Mouse (Mus musculus): ENCODE data around the gene Unc13d. TPM values are rescaled to one million over a fixed set of nuclear protein-coding genes. Genes with fewer than 3 reads are reported as not detected.
"Not testable (repeated sequence)": the region's sequence is repeated elsewhere in the genome, so short reads cannot be mapped to it uniquely, and the experiment has no call there.

The Unc13d gene
- polyA plus RNA-seq, 1 experiment from 2014 or later: 2.5 TPM

- Histone ChIP-seq H3K27me3 (replicated peaks) (no peaks in the 10 kb centered on the region), H3K4me1 (replicated peaks) (no peaks in the 10 kb centered on the region), H3K9ac (no peak overlapping the region), H3K36me3 (peaks cover 18% of the 10 kb centered on the region), H3K4me2 (no peak overlapping the region), H3K9me3 (replicated peaks) (no peaks in the 10 kb centered on the region), H3K4me3 (no peak overlapping the region), H3K27ac (ENCODE audit: poor library complexity, severe bottlenecking) (no peak overlapping the region)
- 63% methylated on average over 1 of the region's 1 CpGs for WGBS
- no peak for ATAC-seq (ENCODE audit: insufficient number of reproducible peaks, low FRiP score)
Measured at GRCm38 (mm10) chr11:116019360-116019791, 58.4 kb downstream of the Unc13d start.

GRCm38 (mm10) chr11:116018867-116019266 lies 58.9 kb downstream of the Unc13d start:
- H3K4me3 ChIP-seq; ATAC-seq (ENCODE audit: insufficient number of reproducible peaks, low FRiP score); H3K27ac ChIP-seq (ENCODE audit: poor library complexity, severe bottlenecking); H3K9ac ChIP-seq; H3K27me3 ChIP-seq (replicated peaks); H3K9me3 ChIP-seq (replicated peaks); H3K4me2 ChIP-seq; H3K4me1 ChIP-seq (replicated peaks): not testable (repeated sequence)
- peaks cover 18% of the 10 kb centered on the region for H3K36me3 ChIP-seq
- WGBS: 92% methylated on average over 4 of the region's 4 CpGs

GRCm38 (mm10) chr11:116018106-116018505 lies 59.7 kb downstream of the Unc13d start:
- Histone ChIP-seq H3K27me3 (replicated peaks) (no peaks in the 10 kb centered on the region), H3K9me3 (replicated peaks) (no peaks in the 10 kb centered on the region), H3K4me2 (no peak overlapping the region), H3K4me3 (no peak overlapping the region), H3K36me3 (peaks cover 14% of the 10 kb centered on the region), H3K4me1 (replicated peaks) (peaks cover 2% of the 10 kb centered on the region), H3K27ac (ENCODE audit: poor library complexity, severe bottlenecking) (no peak overlapping the region), H3K9ac (no peak overlapping the region)
- ATAC-seq (ENCODE audit: insufficient number of reproducible peaks, low FRiP score): no peak
- 24% methylated on average over 6 of the region's 6 CpGs for WGBS

- Histone ChIP-seq H3K4me3 (no peak overlapping the region), H3K36me3 (peaks cover 7% of the 10 kb centered on the region), H3K9ac (no peak overlapping the region), H3K27me3 (replicated peaks) (no peaks in the 10 kb centered on the region), H3K4me1 (replicated peaks) (peaks cover 15% of the 10 kb centered on the region), H3K27ac (ENCODE audit: poor library complexity, severe bottlenecking) (no peak overlapping the region), H3K9me3 (replicated peaks) (no peaks in the 10 kb centered on the region), H3K4me2 (no peak overlapping the region)
- no peak for ATAC-seq (ENCODE audit: insufficient number of reproducible peaks, low FRiP score)
- 69% methylated on average over 8 of the region's 8 CpGs for WGBS
Measured at GRCm38 (mm10) chr11:116014821-116015220, 62.9 kb downstream of the Unc13d start.

GRCm38 (mm10) chr11:116012262-116012947 lies 65.4 kb downstream of the Unc13d start, which contains the start of gene Galk1:
TSS of gene Galk1 (minus strand) at chr11:116012719.
- Histone ChIP-seq H3K4me2 (peak within 1 kb of the TSS; percentile 83), H3K27ac (ENCODE audit: poor library complexity, severe bottlenecking) (peak within 1 kb of the TSS; percentile 91), H3K9me3 (replicated peaks) (no peaks in the 10 kb centered on the region), H3K9ac (peak within 1 kb of the TSS; percentile 89), H3K4me3 (peak within 1 kb of the TSS; percentile 77), H3K4me1 (replicated peaks) (peaks cover 15% of the 10 kb centered on the region), H3K36me3 (peaks cover 30% of the 10 kb centered on the region), H3K27me3 (replicated peaks) (no peaks in the 10 kb centered on the region)
- WGBS: under 1% methylated on average over 55 of the region's 55 CpGs
- peak; percentile 94 for ATAC-seq (ENCODE audit: insufficient number of reproducible peaks, low FRiP score)

Other genes starting within 250 kb of the Unc13d start
- gene Myo15b, start 219.6 kb downstream of the Unc13d start, polyA plus RNA-seq (2016; fragmentation: Nextera tagmentation; extraction: Ambion mirVana): 0.17 and 0.37 TPM in 2 replicates
- 15.0 and 16.6 TPM in 2 replicates for gene Smim5, start 178.0 kb downstream of the Unc13d start, polyA plus RNA-seq (2016; fragmentation: Nextera tagmentation; extraction: Ambion mirVana)
- gene Smim6, start 165.9 kb downstream of the Unc13d start, polyA plus RNA-seq (2016; fragmentation: Nextera tagmentation; extraction: Ambion mirVana): 0.77 and 1.8 TPM in 2 replicates
- 29.4 and 32.2 TPM in 2 replicates for gene Sap30bp, start 144.7 kb downstream of the Unc13d start, polyA plus RNA-seq (2016; fragmentation: Nextera tagmentation; extraction: Ambion mirVana)
- gene Recql5, start 144.5 kb downstream of the Unc13d start, polyA plus RNA-seq (2016; fragmentation: Nextera tagmentation; extraction: Ambion mirVana): 13.8 and 17.3 TPM in 2 replicates
- 2.0 and 2.7 TPM in 2 replicates for gene Itgb4, start 103.3 kb downstream of the Unc13d start, polyA plus RNA-seq (2016; fragmentation: Nextera tagmentation; extraction: Ambion mirVana)
- 151 and 152 TPM in 2 replicates for gene Galk1, start 65.2 kb downstream of the Unc13d start, polyA plus RNA-seq (2016; fragmentation: Nextera tagmentation; extraction: Ambion mirVana)
- 742 and 759 TPM in 2 replicates for gene H3f3b, start 50.0 kb downstream of the Unc13d start, polyA plus RNA-seq (2016; fragmentation: Nextera tagmentation; extraction: Ambion mirVana)
- 31.8 and 32.3 TPM in 2 replicates for gene Unk, start 47.6 kb downstream of the Unc13d start, polyA plus RNA-seq (2016; fragmentation: Nextera tagmentation; extraction: Ambion mirVana)
- gene Wbp2, start 9.0 kb upstream of the Unc13d start, polyA plus RNA-seq (2016; fragmentation: Nextera tagmentation; extraction: Ambion mirVana): 137 and 141 TPM in 2 replicates
- gene Trim47, start 49.2 kb upstream of the Unc13d start, polyA plus RNA-seq (2016; fragmentation: Nextera tagmentation; extraction: Ambion mirVana): 54.8 and 58.2 TPM in 2 replicates
- 4.7 and 4.9 TPM in 2 replicates for gene Trim65, start 53.2 kb upstream of the Unc13d start, polyA plus RNA-seq (2016; fragmentation: Nextera tagmentation; extraction: Ambion mirVana)
- gene Mrpl38, start 60.9 kb upstream of the Unc13d start, polyA plus RNA-seq (2016; fragmentation: Nextera tagmentation; extraction: Ambion mirVana): 85.0 and 89.1 TPM in 2 replicates
- 37.2 and 37.5 TPM in 2 replicates for gene Fbf1, start 90.2 kb upstream of the Unc13d start, polyA plus RNA-seq (2016; fragmentation: Nextera tagmentation; extraction: Ambion mirVana)
- gene Ten1, start 120.9 kb upstream of the Unc13d start, polyA plus RNA-seq (2016; fragmentation: Nextera tagmentation; extraction: Ambion mirVana): 74.9 and 75.5 TPM in 2 replicates
- gene Acox1, start 121.1 kb upstream of the Unc13d start, polyA plus RNA-seq (2016; fragmentation: Nextera tagmentation; extraction: Ambion mirVana): 36.1 and 38.3 TPM in 2 replicates
- 0.53 and 0.84 TPM in 2 replicates for gene Evpl, start 160.1 kb upstream of the Unc13d start, polyA plus RNA-seq (2016; fragmentation: Nextera tagmentation; extraction: Ambion mirVana)
- 73.9 and 74.8 TPM in 2 replicates for gene Srp68, start 196.3 kb upstream of the Unc13d start, polyA plus RNA-seq (2016; fragmentation: Nextera tagmentation; extraction: Ambion mirVana)
- 0.09 TPM in 1 of 2 replicates, not detected in the other for gene Galr2, start 203.0 kb upstream of the Unc13d start, polyA plus RNA-seq (2016; fragmentation: Nextera tagmentation; extraction: Ambion mirVana)
- gene Exoc7, start 229.3 kb upstream of the Unc13d start, polyA plus RNA-seq (2016; fragmentation: Nextera tagmentation; extraction: Ambion mirVana): 47.8 and 51.3 TPM in 2 replicates